Mouse (Mus musculus) forebrain, postnatal 0 days (tissue): ENCODE results near the gene Nrg3. TPM values are rescaled to one million over a fixed set of nuclear protein-coding genes. Genes with fewer than 3 reads are reported as not detected.

Experiments used
- ATAC-seq: fragments of 200-750 bp; cut with Nextera tagmentation; 2 replicates; pipeline ENCODE4 v1.8.0; 2017; ENCODE audit warnings: mild to moderate bottlenecking, moderate library complexity
- DNase-seq: peaks from one replicate; pipeline ENCODE4 v3.0.0-alpha.2; 2015
- H3K27ac ChIP-seq: fragments of 300-500 bp; sonication (generic); 2 replicates; pipeline ENCODE4 v1.5.1; 2014; ENCODE audit warnings: low read depth, mild to moderate bottlenecking, antibody characterized with exemption, low read length, moderate library complexity, mixed read lengths
- H3K27me3 ChIP-seq: fragments of 300-500 bp; sonication (generic); 2 replicates; pipeline ENCODE4 v1.6.1; 2014; ENCODE audit warnings: mild to moderate bottlenecking, low read length, mixed read lengths; ENCODE audit not compliant: insufficient read depth
- H3K36me3 ChIP-seq: fragments of 300-500 bp; sonication (generic); 2 replicates; pipeline ENCODE4 v1.6.1; 2014; ENCODE audit warnings: mild to moderate bottlenecking, moderate library complexity; ENCODE audit not compliant: insufficient read depth
- H3K4me1 ChIP-seq: fragments of 300-500 bp; sonication (generic); 2 replicates; pipeline ENCODE4 v1.6.1; 2014; ENCODE audit warnings: antibody characterized with exemption; ENCODE audit not compliant: insufficient read depth
- H3K4me2 ChIP-seq: fragments of 300-500 bp; sonication (generic); 2 replicates; pipeline ENCODE4 v1.6.1; 2014; ENCODE audit warnings: low read depth, mild to moderate bottlenecking, moderate library complexity
- H3K4me3 ChIP-seq: fragments of 300-500 bp; sonication (generic); 2 replicates; pipeline ENCODE4 v1.5.1; 2014; ENCODE audit warnings: low read depth, low read length, mixed read lengths
- H3K9ac ChIP-seq: fragments of 300-500 bp; sonication (generic); 2 replicates; pipeline ENCODE4 v1.6.1; 2014; ENCODE audit warnings: mild to moderate bottlenecking
- H3K9me3 ChIP-seq: fragments of 300-500 bp; sonication (generic); 2 replicates; pipeline ENCODE4 v1.6.1; 2016; ENCODE audit warnings: low read length
- CTCF ChIP-seq: sonication (generic); IDR thresholded peaks from 2 replicates; pipeline ENCODE4 v1.5.1; 2016; ENCODE audit warnings: antibody characterized with exemption, control low read depth, low read depth
- WGBS: fragments of 180-500 bp; shearing (Covaris S2); extraction: QIAGEN DNeasy Blood & Tissue Kit; methylation state at CpG from one replicate; pipeline ENCODE4 v1.1.7; 2014; 5-methylcytosine and 5-hydroxymethylcytosine counted together
- microRNA-seq, 2 experiments: library from miRNA; unstranded; fragments of <30 nt; microRNA quantifications; one replicate each; pipeline ENCODE4; 2016
- polyA plus RNA-seq: library from polyadenylated mRNA; unstranded; fragments of >200 nt; fragmentation: Nextera tagmentation; extraction: Ambion mirVana; gene quantifications from 2 replicates; pipeline ENCODE4 v1.2.1, GENCODE M21; 2015
- total RNA-seq: library from RNA; depleted of rRNA; stranded (reverse); fragments of >200 nt; gene quantifications from 2 replicates; pipeline ENCODE4 v1.2.3, GENCODE M21; 2014

Gene Nrg3
- total and polyA plus RNA-seq, 2 experiments from 2014 or later, result 8.1 to 33.1 TPM

DNA sequence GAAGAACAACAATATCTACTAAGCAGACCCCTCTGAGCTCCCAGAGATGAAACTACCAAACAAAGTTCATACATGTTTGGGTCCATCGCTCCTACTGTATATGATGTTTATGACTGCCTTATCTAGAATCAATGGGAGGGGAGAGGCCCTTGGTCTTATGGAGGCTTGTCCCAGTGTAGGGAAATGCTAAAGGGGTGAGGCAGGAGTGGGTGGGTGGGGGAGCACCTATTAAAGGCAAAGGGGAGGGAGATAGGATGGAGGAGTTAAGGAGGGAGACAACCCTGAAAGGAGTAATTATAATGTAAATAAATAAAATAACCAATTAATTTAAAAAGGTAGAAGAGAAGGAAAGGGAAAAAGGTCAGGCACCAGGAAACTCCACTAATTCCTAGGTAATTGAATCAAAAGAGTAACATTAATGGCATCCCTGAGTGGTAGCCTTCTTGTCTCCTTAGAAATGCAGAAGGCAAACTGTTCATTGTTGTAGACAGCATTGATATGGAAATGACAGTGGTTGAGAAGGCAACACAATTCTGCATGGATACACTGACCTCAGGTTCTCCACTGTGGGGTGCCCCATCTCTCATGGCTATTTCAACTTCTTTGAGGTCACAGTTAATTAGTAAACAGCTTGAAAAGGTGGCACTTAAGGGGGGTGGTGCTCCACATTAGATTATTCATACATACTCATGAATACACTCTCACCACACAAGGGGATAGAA, 1152.1 kb downstream of the Nrg3 start:
- no peak overlapping the region for H3K27ac ChIP-seq
- H3K4me2 ChIP-seq, result no peak overlapping the region
- ATAC-seq, result no peak
- no peak overlapping the region for H3K9ac ChIP-seq
- H3K9me3 ChIP-seq, result no peaks in the 10 kb centered on the region
- H3K36me3 ChIP-seq, result no peaks in the 10 kb centered on the region
- H3K4me3 ChIP-seq, result no peak overlapping the region
- no peaks in the 10 kb centered on the region for H3K27me3 ChIP-seq
- TF ChIP-seq CTCF, result no peak
- DNase-seq, result no peak
- no peaks in the 10 kb centered on the region for H3K4me1 ChIP-seq
- 91% methylated on average over 1 of the region's 1 CpGs for WGBS

Small RNAs within 50 kb of the gene (microRNA-seq; reads per million reads assigned to microRNA genes)
- 0 reads per million in 2 experiments for gene Gm27332
